Mouse (Mus musculus): ENCODE measurements around the gene Cntn1. TPM values are rescaled to one million over a fixed set of nuclear protein-coding genes. Genes with fewer than 3 reads are reported as not detected.

The Cntn1 gene
- polyA plus RNA-seq (2016; fragmentation: Nextera tagmentation; extraction: Ambion mirVana), result 0.10 and 0.11 TPM in 2 replicates

DNA sequence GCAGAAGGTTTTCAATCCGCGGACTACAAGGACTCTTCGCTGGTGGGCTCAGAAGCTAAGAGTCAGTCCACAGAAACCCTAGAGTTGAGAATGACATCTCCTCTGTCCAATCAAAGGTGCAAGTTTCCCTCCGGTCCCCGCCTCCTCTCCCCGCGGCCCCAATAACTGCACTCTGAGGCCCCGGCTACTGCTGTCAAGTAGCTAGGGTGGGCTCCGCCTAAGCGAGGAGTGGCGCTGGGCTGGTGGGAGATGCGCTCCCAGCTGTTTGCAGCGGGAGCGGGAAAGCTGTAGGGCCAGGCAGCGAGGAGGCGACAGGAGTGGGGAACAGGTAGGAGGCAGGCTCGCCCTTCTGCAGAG is at the start of gene Cntn1:
Cntn1 (plus strand) TSS at position 170 of the 357 bp plus-strand sequence.
- ATAC-seq, result no peak
- Histone ChIP-seq H3K9ac (no peak within 1 kb of the TSS), H3K27ac (no peak within 1 kb of the TSS), H3K36me3 (no peaks in the 10 kb centered on the region), H3K4me1 (no peaks in the 10 kb centered on the region), H3K4me2 (peak within 1 kb of the TSS; percentile 61), H3K27me3 (replicated peaks) (peaks cover 20% of the 10 kb centered on the region), H3K4me3 (peak within 1 kb of the TSS; percentile 29), H3K9me3 (replicated peaks) (no peaks in the 10 kb centered on the region)
- WGBS (ENCODE audit: insufficient replicate concordance), result 4% methylated on average over 17 of the region's 17 CpGs

DNA sequence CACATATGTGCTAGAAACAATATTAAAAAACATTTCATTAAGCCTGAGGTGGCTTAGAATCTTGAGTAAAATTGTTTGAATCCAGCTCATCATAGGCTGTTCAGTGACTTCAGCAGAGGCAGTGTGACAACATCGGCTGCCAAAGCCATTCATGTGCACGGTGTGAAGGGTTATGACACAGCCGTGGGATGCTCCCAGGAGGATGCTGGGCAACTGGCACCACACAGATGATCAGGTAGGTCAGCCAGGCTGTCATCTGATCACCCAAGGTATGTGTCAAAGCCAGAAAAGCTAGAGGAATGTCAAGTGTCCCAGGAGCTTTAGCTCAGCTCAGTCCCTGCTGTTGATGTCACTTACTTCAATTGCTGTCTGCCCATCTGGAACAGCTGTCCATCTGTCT is 49.5 kb upstream of the Cntn1 start:
- Histone ChIP-seq H3K4me2 (no peak overlapping the region), H3K27me3 (replicated peaks) (no peaks in the 10 kb centered on the region), H3K9me3 (replicated peaks) (no peaks in the 10 kb centered on the region), H3K4me3 (no peak overlapping the region), H3K36me3 (no peaks in the 10 kb centered on the region), H3K4me1 (no peaks in the 10 kb centered on the region), H3K9ac (no peak overlapping the region), H3K27ac (no peak overlapping the region)
- WGBS (ENCODE audit: insufficient replicate concordance), result 63% methylated on average over 3 of the region's 3 CpGs
- ATAC-seq, result no peak

DNA sequence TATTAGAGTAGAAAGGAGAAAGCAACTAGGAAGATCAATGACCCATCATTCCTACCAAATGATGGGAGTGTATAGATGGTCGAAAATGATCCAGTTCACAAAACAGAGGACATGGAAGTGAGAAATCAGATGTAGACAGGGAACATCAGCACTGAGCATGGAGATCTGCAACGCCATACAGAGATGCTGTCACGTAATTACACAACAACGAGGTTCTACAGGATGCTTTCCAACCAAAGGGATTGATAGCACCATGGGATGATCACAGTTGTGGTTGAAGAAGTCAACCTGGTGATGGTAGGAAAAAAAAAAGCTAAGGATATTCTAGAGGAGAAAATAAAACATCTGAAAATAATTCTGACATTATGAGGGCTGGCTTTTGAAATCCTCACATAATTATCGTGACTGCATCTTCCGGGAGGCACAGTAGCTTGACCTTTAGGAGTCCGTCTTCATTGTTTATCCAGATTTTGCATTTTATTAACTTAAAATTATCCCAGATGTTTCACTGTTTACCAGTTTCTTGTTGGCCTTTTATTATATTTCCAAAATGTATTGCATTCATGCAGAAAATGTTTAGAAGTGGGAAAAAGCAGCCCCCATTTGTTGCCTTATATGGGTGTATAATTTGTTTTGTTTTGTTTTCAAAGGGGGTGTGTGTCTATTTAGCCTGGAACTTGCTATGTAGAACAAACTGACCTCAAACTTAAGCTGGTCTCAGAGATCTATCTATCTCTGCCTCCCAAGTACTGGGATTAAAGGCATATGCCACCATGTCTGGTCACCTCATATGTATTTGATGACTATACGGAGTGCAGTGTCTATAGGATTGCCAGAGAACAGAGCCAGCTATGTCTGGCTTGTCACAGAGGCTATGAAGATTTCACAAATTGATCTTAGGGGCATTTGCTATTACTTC is 38.5 kb upstream of the Cntn1 start:
- Histone ChIP-seq H3K4me2 (no peak overlapping the region), H3K4me1 (no peaks in the 10 kb centered on the region), H3K27ac (no peak overlapping the region), H3K27me3 (replicated peaks) (no peaks in the 10 kb centered on the region), H3K4me3 (no peak overlapping the region), H3K9me3 (replicated peaks) (no peaks in the 10 kb centered on the region), H3K36me3 (no peaks in the 10 kb centered on the region), H3K9ac (no peak overlapping the region)
- ATAC-seq, result no peak
- 64% methylated on average over 8 of the region's 8 CpGs for WGBS (ENCODE audit: insufficient replicate concordance)

DNA sequence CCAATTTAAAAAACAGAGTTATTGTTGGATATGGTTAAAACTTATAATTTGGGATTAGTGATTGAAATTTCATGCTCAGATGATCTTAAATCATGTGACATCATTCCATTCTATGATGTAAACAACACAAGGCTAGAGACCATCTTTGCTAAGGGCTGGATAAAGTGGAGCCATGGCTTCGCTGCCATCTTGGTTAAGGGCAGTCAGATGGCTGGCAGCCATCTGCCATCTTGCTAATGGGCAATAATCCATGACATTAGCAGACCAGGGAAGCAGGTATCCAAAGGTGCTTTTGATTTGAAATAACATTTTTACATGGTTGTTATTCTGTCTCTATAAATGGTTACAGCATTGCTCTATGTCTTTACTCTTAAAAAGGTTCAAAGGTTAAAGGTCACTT is 16.9 kb upstream of the Cntn1 start:
- Histone ChIP-seq H3K9ac (no peak overlapping the region), H3K9me3 (replicated peaks) (0 out of 2 replicates have a peak, but pooled peaks cover 4% of the 10 kb centered on the region), H3K4me3 (no peak overlapping the region), H3K4me2 (no peak overlapping the region), H3K27ac (no peak overlapping the region), H3K36me3 (no peaks in the 10 kb centered on the region), H3K4me1 (no peaks in the 10 kb centered on the region), H3K27me3 (replicated peaks) (no peaks in the 10 kb centered on the region)
- no peak for ATAC-seq
- 59% methylated on average over 1 of the region's 1 CpGs for WGBS (ENCODE audit: insufficient replicate concordance)

DNA sequence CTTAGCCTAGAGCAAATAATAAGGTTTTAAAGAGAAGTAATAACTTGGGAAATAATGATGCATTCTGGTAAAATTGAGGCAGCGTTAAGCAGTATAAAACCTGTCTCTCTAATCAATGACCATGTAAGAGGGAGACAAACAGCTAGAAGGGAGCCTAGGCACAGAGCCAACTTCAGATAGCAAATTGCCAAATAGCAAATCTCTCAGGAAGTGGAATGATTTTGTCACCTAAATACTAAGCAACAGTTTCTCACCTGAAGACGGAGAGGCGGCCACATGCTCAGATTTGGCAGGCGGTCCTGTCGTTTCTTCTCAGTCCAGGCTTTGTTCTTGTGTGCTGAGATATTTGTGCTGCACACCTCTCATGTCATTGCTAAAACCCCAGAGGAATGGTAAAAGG is 8.4 kb upstream of the Cntn1 start:
- Histone ChIP-seq H3K27me3 (replicated peaks) (no peaks in the 10 kb centered on the region), H3K4me3 (no peak overlapping the region), H3K4me1 (no peaks in the 10 kb centered on the region), H3K4me2 (no peak overlapping the region), H3K9me3 (replicated peaks) (no peaks in the 10 kb centered on the region), H3K36me3 (no peaks in the 10 kb centered on the region), H3K9ac (no peak overlapping the region), H3K27ac (no peak overlapping the region)
- no peak for ATAC-seq
- WGBS (ENCODE audit: insufficient replicate concordance), result 64% methylated on average over 5 of the region's 5 CpGs

DNA sequence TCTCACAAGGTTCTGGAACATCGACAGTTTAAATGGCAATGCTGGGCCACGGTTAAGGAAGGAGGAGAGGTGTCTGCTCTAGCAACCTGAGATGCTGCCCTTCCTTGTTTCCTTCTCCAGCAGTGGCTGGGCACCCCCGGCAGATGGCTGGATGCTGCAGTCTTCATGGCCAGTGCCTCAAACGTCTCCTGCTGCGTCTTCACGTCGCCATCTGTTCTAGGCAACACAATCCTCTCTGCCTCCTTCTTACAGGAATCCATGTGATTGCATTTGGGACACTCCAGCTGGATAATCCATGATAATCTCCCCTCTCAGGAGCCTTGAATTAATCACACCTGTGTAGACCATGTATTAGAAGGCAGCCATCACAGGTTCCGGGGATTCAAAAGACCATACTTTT is 4.9 kb upstream of the Cntn1 start:
- Histone ChIP-seq H3K36me3 (no peaks in the 10 kb centered on the region), H3K9ac (no peak overlapping the region), H3K27ac (no peak overlapping the region), H3K27me3 (replicated peaks) (peaks cover 4% of the 10 kb centered on the region), H3K4me2 (no peak overlapping the region), H3K9me3 (replicated peaks) (no peaks in the 10 kb centered on the region), H3K4me3 (no peak overlapping the region), H3K4me1 (no peaks in the 10 kb centered on the region)
- no peak for ATAC-seq
- 73% methylated on average over 8 of the region's 8 CpGs for WGBS (ENCODE audit: insufficient replicate concordance)

DNA sequence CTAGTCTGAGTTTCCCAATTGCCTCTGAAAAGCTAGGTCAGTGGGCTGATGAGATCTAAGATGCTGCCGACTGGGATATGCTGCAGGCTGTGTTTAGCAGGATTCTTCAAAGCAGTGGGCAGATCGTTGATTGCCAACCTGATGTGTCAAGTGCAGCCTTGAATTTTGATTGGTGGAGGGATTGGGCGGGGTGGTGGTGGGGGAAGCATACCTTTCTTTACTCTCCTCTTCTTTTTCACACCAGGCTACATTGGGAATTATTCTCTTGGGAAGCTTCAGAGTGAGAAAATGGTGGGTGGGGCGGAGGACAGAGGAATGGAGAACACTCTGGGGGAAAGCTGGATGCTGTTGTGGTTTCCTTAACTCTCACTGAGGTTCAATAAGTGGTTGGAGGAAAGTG is 2.9 kb upstream of the Cntn1 start:
- WGBS (ENCODE audit: insufficient replicate concordance), result 38% methylated on average over 4 of the region's 4 CpGs
- Histone ChIP-seq H3K36me3 (no peaks in the 10 kb centered on the region), H3K4me2 (no peak overlapping the region), H3K9ac (no peak overlapping the region), H3K4me3 (no peak overlapping the region), H3K9me3 (replicated peaks) (no peaks in the 10 kb centered on the region), H3K27me3 (replicated peaks) (peaks cover 20% of the 10 kb centered on the region), H3K27ac (no peak overlapping the region), H3K4me1 (no peaks in the 10 kb centered on the region)
- ATAC-seq, result no peak

DNA sequence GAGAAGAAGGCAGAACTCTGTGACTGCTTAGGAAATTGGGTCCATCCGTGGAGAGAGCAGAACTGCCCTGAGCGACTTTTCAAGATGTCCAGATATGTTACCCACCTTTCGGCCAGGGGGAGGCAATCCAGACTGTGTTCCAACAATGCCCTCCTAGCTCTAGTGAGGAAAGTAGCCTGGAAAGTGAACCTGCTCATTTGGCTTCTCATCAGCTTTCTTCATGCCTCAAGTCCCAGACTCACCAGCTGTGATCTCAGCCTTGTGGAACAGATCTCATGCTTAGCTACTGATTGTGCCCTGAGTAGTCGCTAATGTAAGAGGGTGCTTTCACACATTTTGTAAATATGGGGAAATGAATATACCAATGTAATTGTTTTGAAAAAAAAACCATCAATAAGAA is 2.4 kb upstream of the Cntn1 start:
- Histone ChIP-seq H3K4me2 (no peak overlapping the region), H3K9me3 (replicated peaks) (no peaks in the 10 kb centered on the region), H3K4me3 (no peak overlapping the region), H3K9ac (no peak overlapping the region), H3K27me3 (replicated peaks) (peaks cover 20% of the 10 kb centered on the region), H3K36me3 (no peaks in the 10 kb centered on the region), H3K27ac (no peak overlapping the region), H3K4me1 (no peaks in the 10 kb centered on the region)
- 61% methylated on average over 4 of the region's 4 CpGs for WGBS (ENCODE audit: insufficient replicate concordance)
- ATAC-seq, result no peak

DNA sequence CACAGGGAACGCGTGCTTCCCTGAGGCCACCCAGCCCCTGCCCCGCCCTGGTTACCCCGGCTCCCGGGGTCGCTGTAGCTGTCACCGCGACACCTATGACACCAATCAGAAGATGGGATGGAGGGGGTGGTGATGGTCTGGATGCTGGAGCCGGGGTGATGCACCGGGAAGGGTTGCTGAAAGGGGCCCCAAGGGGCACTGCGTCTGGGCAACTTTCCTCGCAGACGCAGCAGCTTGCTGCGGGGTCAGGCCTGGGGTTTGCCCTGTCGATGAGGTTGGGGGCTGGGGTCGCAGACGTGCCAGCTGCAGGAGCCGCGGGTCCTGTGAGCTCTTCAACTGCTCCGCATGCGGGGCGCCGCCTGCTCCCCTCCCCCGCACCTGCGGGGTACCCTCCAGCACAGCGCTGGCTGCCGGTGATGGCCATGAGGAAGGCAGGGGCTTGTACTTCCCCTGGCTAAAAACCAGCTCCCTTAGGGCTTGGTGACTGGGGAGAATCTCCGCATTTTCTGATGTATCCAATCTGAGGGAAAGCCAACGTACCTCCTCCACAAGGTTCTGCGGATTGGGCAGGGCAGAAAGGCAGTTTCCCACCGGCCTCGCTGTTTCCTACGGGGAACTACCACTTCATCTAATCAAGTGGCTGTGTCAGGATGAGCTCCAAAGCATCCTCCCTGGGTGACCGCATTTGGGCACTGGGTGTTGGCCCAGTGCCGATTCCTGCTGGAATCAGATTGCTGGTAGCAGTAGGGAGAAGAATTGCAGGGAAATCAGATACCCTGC is 578 bp downstream of the Cntn1 start:
- ATAC-seq, result no peak
- no peak overlapping the region for H3K9ac ChIP-seq

DNA sequence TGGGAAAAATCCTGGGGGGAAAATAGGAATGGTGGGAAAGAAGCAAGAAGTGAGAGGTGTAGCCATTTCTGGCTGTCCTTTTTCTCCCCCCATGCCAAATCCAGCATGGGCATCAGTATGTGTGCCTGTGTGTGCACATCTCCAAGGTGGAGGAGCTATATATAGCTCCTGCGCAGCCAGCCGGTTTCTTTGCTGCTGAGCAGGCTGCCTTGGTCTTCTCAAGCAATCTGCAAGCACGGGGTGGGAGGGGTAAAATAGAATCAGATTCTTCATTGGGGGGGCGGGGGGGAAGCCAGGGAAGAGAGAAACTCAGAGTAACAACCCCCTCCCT is 1.1 kb downstream of the Cntn1 start:
- Histone ChIP-seq H3K9ac (no peak overlapping the region), H3K27me3 (replicated peaks) (peaks cover 20% of the 10 kb centered on the region), H3K4me2 (no peak overlapping the region), H3K4me1 (no peaks in the 10 kb centered on the region), H3K27ac (no peak overlapping the region), H3K4me3 (no peak overlapping the region), H3K9me3 (replicated peaks) (no peaks in the 10 kb centered on the region), H3K36me3 (no peaks in the 10 kb centered on the region)
- WGBS (ENCODE audit: insufficient replicate concordance), result 9% methylated on average over 4 of the region's 4 CpGs
- ATAC-seq, result no peak

More for the DNA sequence above, 578 bp downstream of the Cntn1 start:
- H3K36me3 ChIP-seq, result no peaks in the 10 kb centered on the region
- WGBS (ENCODE audit: insufficient replicate concordance), result 3% methylated on average over 35 of the region's 35 CpGs
- H3K9me3 ChIP-seq (replicated peaks), result no peaks in the 10 kb centered on the region
- H3K27me3 ChIP-seq (replicated peaks), result peaks cover 20% of the 10 kb centered on the region
- H3K4me1 ChIP-seq, result no peaks in the 10 kb centered on the region
- H3K4me2 ChIP-seq, result peak overlapping the region; percentile 61
- no peak overlapping the region for H3K27ac ChIP-seq
- peak overlapping the region; percentile 29 for H3K4me3 ChIP-seq

DNA sequence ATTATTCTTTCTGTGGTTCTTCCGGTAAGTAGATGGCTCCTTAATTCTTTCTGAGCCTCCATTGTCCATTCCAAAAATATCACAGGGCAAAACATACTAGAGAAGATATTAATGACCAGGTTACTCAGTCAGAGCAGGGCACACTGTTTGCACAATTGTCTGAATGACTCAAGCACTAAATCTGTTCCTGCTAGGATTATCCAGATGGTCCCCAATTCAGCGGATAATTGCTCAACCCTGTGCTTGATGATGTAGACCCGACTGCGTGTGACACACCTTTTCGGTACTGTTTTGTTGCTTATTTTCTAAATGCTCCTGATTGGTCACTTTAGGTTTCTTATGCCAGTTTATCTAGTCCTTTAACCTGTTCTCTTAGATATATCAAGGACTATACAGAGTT is 6.6 kb downstream of the Cntn1 start:
- Histone ChIP-seq H3K4me3 (no peak overlapping the region), H3K9me3 (replicated peaks) (no peaks in the 10 kb centered on the region), H3K27me3 (replicated peaks) (0 out of 2 replicates have a peak, but pooled peaks cover under 1% of the 10 kb centered on the region), H3K9ac (no peak overlapping the region), H3K4me1 (no peaks in the 10 kb centered on the region), H3K36me3 (no peaks in the 10 kb centered on the region), H3K27ac (no peak overlapping the region), H3K4me2 (no peak overlapping the region)
- 78% methylated on average over 5 of the region's 5 CpGs for WGBS (ENCODE audit: insufficient replicate concordance)
- no peak for ATAC-seq

DNA sequence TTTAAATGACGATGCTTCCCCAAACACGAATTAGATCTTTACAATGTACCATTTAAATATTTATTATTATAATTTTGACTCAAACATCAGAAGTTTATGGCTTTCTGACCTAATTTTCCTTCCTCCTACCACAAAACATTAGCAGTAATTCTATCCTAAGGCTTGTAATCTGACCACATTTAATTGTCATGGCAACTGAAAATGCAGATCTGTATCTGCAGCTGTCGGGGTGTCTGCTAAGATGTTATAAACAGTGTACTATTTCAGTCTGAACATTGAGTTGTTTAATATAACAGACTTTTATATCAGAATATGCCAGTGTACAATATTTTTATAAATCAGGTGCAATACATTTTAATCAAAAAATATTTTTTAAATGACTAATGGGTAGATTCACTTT is 10.0 kb downstream of the Cntn1 start:
- H3K4me3 ChIP-seq, result no peak overlapping the region

More for the DNA sequence above, 10.0 kb downstream of the Cntn1 start:
- Histone ChIP-seq H3K27me3 (replicated peaks) (no peaks in the 10 kb centered on the region), H3K9me3 (replicated peaks) (no peaks in the 10 kb centered on the region), H3K4me1 (no peaks in the 10 kb centered on the region), H3K27ac (no peak overlapping the region), H3K9ac (no peak overlapping the region), H3K36me3 (no peaks in the 10 kb centered on the region), H3K4me2 (no peak overlapping the region)
- ATAC-seq, result no peak
- 69% methylated on average over 3 of the region's 3 CpGs for WGBS (ENCODE audit: insufficient replicate concordance)
